ENCODE assay signal across 17 mouse cellular contexts in genomic region chr6:28102608-28103316, GRCm38 (mm10). TPM values are rescaled to one million over a fixed set of nuclear protein-coding genes. Genes with fewer than 3 reads are reported as not detected.
"Had no signal": no experiment of that assay in that cellular context is flagged by ENCODE, and none has a peak within 500 bp of the region (broad histone marks: within the 10 kb centered on the region; RNA-seq: fewer than 3 reads in every experiment).

No protein-coding gene starts in this region.

- H3K4me3 ChIP-seq: layer of hippocampus, adult 2 months; limb, embryonic 13.5 days; midbrain, embryonic 12.5 days had no signal

- H3K27me3 ChIP-seq: limb, embryonic 13.5 days; midbrain, embryonic 12.5 days had no signal

- H3K27ac ChIP-seq: layer of hippocampus, adult 2 months; limb, embryonic 13.5 days; liver, embryonic 14.5 days; midbrain, embryonic 12.5 days had no signal

- H3K4me2 ChIP-seq: limb, embryonic 13.5 days; midbrain, embryonic 12.5 days had no signal

- H3K9me3 ChIP-seq: limb, embryonic 13.5 days; midbrain, embryonic 12.5 days had no signal

- H3K4me1 ChIP-seq: limb, embryonic 13.5 days; midbrain, embryonic 12.5 days had no signal

- DNase-seq: kidney, adult 18-20 months; kidney, postnatal 10 days; kidney, postnatal 4 days; left cerebral cortex, postnatal 4 days; lung, adult 18-20 months; lung, postnatal 36 days; retina, postnatal 1 day; right cerebral cortex, postnatal 4 days; spleen, adult 18-20 months; thymus, adult 18-20 months; thymus, postnatal 25 days had no signal

- H3K9ac ChIP-seq: limb, embryonic 13.5 days; liver, embryonic 14.5 days; midbrain, embryonic 12.5 days had no signal

- H3K36me3 ChIP-seq: limb, embryonic 13.5 days; midbrain, embryonic 12.5 days had no signal

RNA-seq across cellular contexts. Expression of gene Grm8, which starts 32.2 kb away (rescaled TPM):
- polyA plus RNA-seq: liver, adult 2 months; liver, embryonic 14.5 days; urinary bladder, adult 2 months had no signal
